Mouse (Mus musculus) lung, embryonic 14.5 days (tissue): ENCODE measurements around the gene Dpep2nb. TPM values are rescaled to one million over a fixed set of nuclear protein-coding genes. Genes with fewer than 3 reads are reported as not detected.

Source experiments
- ATAC-seq: fragments of 200-750 bp; cut with Nextera tagmentation; 2 replicates; pipeline ENCODE4 v1.8.0; 2017; ENCODE audit warnings: mild to moderate bottlenecking, moderate TSS enrichment, moderate library complexity; ENCODE audit not compliant: insufficient read depth
- DNase-seq: peaks from one replicate; pipeline ENCODE4 v3.0.0-alpha.2; 2015
- H3K27ac ChIP-seq: fragments of 300-500 bp; sonication (generic); 2 replicates; pipeline ENCODE4 v1.5.1; 2014; ENCODE audit warnings: low read depth, mild to moderate bottlenecking, moderate library complexity
- H3K27me3 ChIP-seq: fragments of 300-500 bp; sonication (generic); 2 replicates; pipeline ENCODE4 v1.6.1; 2014; ENCODE audit warnings: low read length, control low read depth; ENCODE audit not compliant: insufficient read depth
- H3K36me3 ChIP-seq: fragments of 300-500 bp; sonication (generic); 2 replicates; pipeline ENCODE4 v1.6.1; 2014; ENCODE audit warnings: control low read depth; ENCODE audit not compliant: insufficient read depth
- H3K4me1 ChIP-seq: fragments of 300-500 bp; sonication (generic); 2 replicates; pipeline ENCODE4 v1.6.1; 2014; ENCODE audit warnings: antibody characterized with exemption, control low read depth; ENCODE audit not compliant: insufficient read depth
- H3K4me2 ChIP-seq: fragments of 300-500 bp; sonication (generic); 2 replicates; pipeline ENCODE4 v1.6.1; 2014; ENCODE audit warnings: mild to moderate bottlenecking
- H3K4me3 ChIP-seq: fragments of 300-500 bp; sonication (generic); 2 replicates; pipeline ENCODE4 v1.5.1; 2014; ENCODE audit warnings: low read depth, low read length
- H3K9ac ChIP-seq: fragments of 300-500 bp; sonication (generic); 2 replicates; pipeline ENCODE4 v1.6.1; 2014
- H3K9me3 ChIP-seq: fragments of 300-500 bp; sonication (generic); 2 replicates; pipeline ENCODE4 v1.6.1; 2016; ENCODE audit warnings: low read depth, low read length, control low read depth
- CTCF ChIP-seq: IDR thresholded peaks from 2 replicates; pipeline ENCODE4 v1.5.1; 2016; ENCODE audit warnings: antibody characterized with exemption, low read depth
- WGBS: fragments of 180-500 bp; shearing (Covaris S2); extraction: QIAGEN DNeasy Blood & Tissue Kit; methylation state at CpG from one replicate; pipeline ENCODE4 v1.1.7; 2014; 5-methylcytosine and 5-hydroxymethylcytosine counted together
- polyA plus RNA-seq: library from polyadenylated mRNA; unstranded; fragments of >200 nt; fragmentation: Nextera tagmentation; extraction: Ambion mirVana; gene quantifications from 2 replicates; pipeline ENCODE4 v1.2.1, GENCODE M21; 2014

Gene Dpep2nb
- polyA plus RNA-seq, 1 experiment from 2014 or later, result not detected

GRCm38 (mm10) chr8:105964506-105965265, 41.1 kb downstream of the Dpep2nb start:
- H3K4me1 ChIP-seq, result peaks cover 9% of the 10 kb centered on the region; the same call in 1 of the 2 replicates
- H3K27me3 ChIP-seq, result no peaks in the 10 kb centered on the region
- peaks cover 13% of the 10 kb centered on the region for H3K36me3 ChIP-seq
- peak; percentile 3; the same call in 1 of the 2 replicates for ATAC-seq
- H3K27ac ChIP-seq, result peak overlapping the region; percentile 94; the same call in 1 of the 2 replicates
- peak overlapping the region; percentile 80 for H3K4me3 ChIP-seq
- 39% methylated on average over 12 of the region's 12 CpGs for WGBS
- peak overlapping the region; percentile 86 for H3K9ac ChIP-seq
- DNase-seq, result no peak
- no peak for TF ChIP-seq CTCF
- no peaks in the 10 kb centered on the region for H3K9me3 ChIP-seq
- peak overlapping the region; percentile 78 for H3K4me2 ChIP-seq

- H3K27ac ChIP-seq, result no peak overlapping the region
- H3K9me3 ChIP-seq, result no peaks in the 10 kb centered on the region
- no peak overlapping the region for H3K4me2 ChIP-seq
- DNase-seq, result no peak
- H3K9ac ChIP-seq, result no peak overlapping the region
- H3K36me3 ChIP-seq, result peaks cover 40% of the 10 kb centered on the region
- WGBS, result 89% methylated on average over 10 of the region's 10 CpGs
- no peaks in the 10 kb centered on the region for H3K27me3 ChIP-seq
- peaks cover 4% of the 10 kb centered on the region; the same call in 1 of the 2 replicates for H3K4me1 ChIP-seq
- no peak for TF ChIP-seq CTCF
- ATAC-seq, result no peak
- H3K4me3 ChIP-seq, result no peak overlapping the region
Measured at GRCm38 (mm10) chr8:105961536-105961935, 44.2 kb downstream of the Dpep2nb start.

- no peak overlapping the region for H3K4me2 ChIP-seq
Measured at GRCm38 (mm10) chr8:105961101-105961500, 44.7 kb downstream of the Dpep2nb start.

GRCm38 (mm10) chr8:105959350-105959749, 46.4 kb downstream of the Dpep2nb start:
- peaks cover 56% of the 10 kb centered on the region for H3K36me3 ChIP-seq
- H3K4me2 ChIP-seq, result no peak overlapping the region
- no peak overlapping the region for H3K4me3 ChIP-seq
- H3K27me3 ChIP-seq, result no peaks in the 10 kb centered on the region
- H3K27ac ChIP-seq, result no peak overlapping the region
- no peak overlapping the region for H3K9ac ChIP-seq
- H3K4me1 ChIP-seq, result peaks cover under 1% of the 10 kb centered on the region; the same call in 1 of the 2 replicates
- no peak for TF ChIP-seq CTCF
- peak; percentile 37 for DNase-seq
- 64% methylated on average over 7 of the region's 7 CpGs for WGBS
- H3K9me3 ChIP-seq, result no peaks in the 10 kb centered on the region
- no peak; the same call in 1 of the 2 replicates for ATAC-seq

More at GRCm38 (mm10) chr8:105961101-105961500, 44.7 kb downstream of the Dpep2nb start:
- WGBS, result 77% methylated on average over 14 of the region's 14 CpGs
- H3K4me3 ChIP-seq, result no peak overlapping the region
- H3K9ac ChIP-seq, result no peak overlapping the region
- ATAC-seq (no peak), DNase-seq (no peak)
- no peaks in the 10 kb centered on the region for H3K27me3 ChIP-seq
- no peaks in the 10 kb centered on the region for H3K9me3 ChIP-seq
- no peak overlapping the region for H3K27ac ChIP-seq
- peaks cover 3% of the 10 kb centered on the region; the same call in 1 of the 2 replicates for H3K4me1 ChIP-seq
- TF ChIP-seq CTCF, result no peak
- H3K36me3 ChIP-seq, result peaks cover 44% of the 10 kb centered on the region

GRCm38 (mm10) chr8:105957813-105958212, 48.0 kb downstream of the Dpep2nb start:
- Histone ChIP-seq H3K27me3 (no peaks in the 10 kb centered on the region), H3K27ac (no peak overlapping the region), H3K4me2 (no peak overlapping the region), H3K36me3 (peaks cover 60% of the 10 kb centered on the region), H3K4me3 (no peak overlapping the region), H3K9ac (no peak overlapping the region), H3K4me1 (no peaks in the 10 kb centered on the region), H3K9me3 (no peaks in the 10 kb centered on the region)
- no peak for TF ChIP-seq CTCF
- ATAC-seq (no peak), DNase-seq (no peak)
- WGBS, result 52% methylated on average over 3 of the region's 4 CpGs

- Histone ChIP-seq H3K4me1 (no peaks in the 10 kb centered on the region), H3K4me2 (no peak overlapping the region), H3K27ac (no peak overlapping the region), H3K27me3 (no peaks in the 10 kb centered on the region), H3K9me3 (no peaks in the 10 kb centered on the region), H3K9ac (no peak overlapping the region), H3K4me3 (no peak overlapping the region), H3K36me3 (peaks cover 72% of the 10 kb centered on the region)
- ATAC-seq, result no peak
- 87% methylated on average over 4 of the region's 4 CpGs for WGBS
- DNase-seq, result no peak
- TF ChIP-seq CTCF, result no peak
Measured at GRCm38 (mm10) chr8:105956556-105956955, 49.2 kb downstream of the Dpep2nb start.

GRCm38 (mm10) chr8:105951057-105951659, 54.6 kb downstream of the Dpep2nb start:
- H3K4me1 ChIP-seq, result no peaks in the 10 kb centered on the region
- DNase-seq (peak; percentile 11), ATAC-seq (peak; percentile 70; the same call in 1 of the 2 replicates)
- TF ChIP-seq CTCF, result no peak
- peak overlapping the region; percentile 46; the same call in 1 of the 2 replicates for H3K27ac ChIP-seq
- no peaks in the 10 kb centered on the region for H3K27me3 ChIP-seq
- peaks cover 87% of the 10 kb centered on the region for H3K36me3 ChIP-seq
- no peak overlapping the region for H3K4me3 ChIP-seq
- no peaks in the 10 kb centered on the region for H3K9me3 ChIP-seq
- WGBS, result 37% methylated on average over 7 of the region's 7 CpGs
- no peak overlapping the region for H3K4me2 ChIP-seq
- no peak overlapping the region for H3K9ac ChIP-seq
